Mouse (Mus musculus) frontal cortex, adult 2 months (tissue): ENCODE results near the gene Hyal4. TPM values are rescaled to one million over a fixed set of nuclear protein-coding genes. Genes with fewer than 3 reads are reported as not detected.

ENCODE experiments used
- DNase-seq, 2 experiments: peaks; one replicate each; pipeline ENCODE4 v3.0.0; 2022; ENCODE audit warnings: low spot score in 1 of 2; ENCODE audit errors: extremely low spot score in 1 of 2
- polyA plus RNA-seq: library from polyadenylated mRNA; depleted of rRNA; stranded (reverse); fragments of >200 nt; gene quantifications from 2 replicates; pipeline ENCODE4 v1.2.3, GENCODE M21; 2012; rRNA removed

The Hyal4 gene
- not detected in 2 replicates for polyA plus RNA-seq

- DNase-seq: no peak
Measured at GRCm38 (mm10) chr6:24748029-24748428, at the start of gene Hyal4. Hyal4 (plus strand) TSS chr6:24748329.

- no peak for DNase-seq
Measured at GRCm38 (mm10) chr6:24707090-24707489, 41.0 kb upstream of the Hyal4 start.

GRCm38 (mm10) chr6:24707499-24707898 is 40.6 kb upstream of the Hyal4 start:
- no peak for DNase-seq

GRCm38 (mm10) chr6:24721317-24722099 is 26.6 kb upstream of the Hyal4 start:
- peak; percentile 3 to 72 for DNase-seq

- DNase-seq: no peak
Measured at GRCm38 (mm10) chr6:24728130-24728529, 20.0 kb upstream of the Hyal4 start.

GRCm38 (mm10) chr6:24732945-24733344 is 15.2 kb upstream of the Hyal4 start, which contains the start of gene Hyal6:
Hyal6 (plus strand) TSS chr6:24733245.
- no peak for DNase-seq

GRCm38 (mm10) chr6:24734565-24734964 is 13.6 kb upstream of the Hyal4 start:
- DNase-seq: no peak

- no peak for DNase-seq
Measured at GRCm38 (mm10) chr6:24759281-24759680, 11.2 kb downstream of the Hyal4 start.

- DNase-seq: no peak
Measured at GRCm38 (mm10) chr6:24766261-24766660, 18.1 kb downstream of the Hyal4 start.

GRCm38 (mm10) chr6:24779182-24779581 is 31.1 kb downstream of the Hyal4 start:
- DNase-seq: no peak

- DNase-seq: no peak
Measured at GRCm38 (mm10) chr6:24790888-24791287, 42.8 kb downstream of the Hyal4 start, which contains the start of gene Spam1. Spam1 (plus strand) TSS chr6:24791188.

Other genes with a start within 250 kb of the Hyal4 start
- 1.6 and 1.7 TPM in 2 replicates for gene Iqub, start 233.3 kb upstream of the Hyal4 start, polyA plus RNA-seq
- 88.3 and 115 TPM in 2 replicates for gene Ndufa5, start 220.3 kb upstream of the Hyal4 start, polyA plus RNA-seq
- gene Asb15, start 220.2 kb upstream of the Hyal4 start, polyA plus RNA-seq: 0.02 and 0.04 TPM in 2 replicates
- not detected in 2 replicates for gene Lmod2, start 150.6 kb upstream of the Hyal4 start, polyA plus RNA-seq
- gene Wasl, start 83.3 kb upstream of the Hyal4 start, polyA plus RNA-seq: 55.3 and 57.4 TPM in 2 replicates
- not detected in 2 replicates for gene Hyal6, start 15.1 kb upstream of the Hyal4 start, polyA plus RNA-seq
- not detected in 2 replicates for gene Spam1, start 42.9 kb downstream of the Hyal4 start, polyA plus RNA-seq
- not detected in 2 replicates for gene Hyal5, start 109.7 kb downstream of the Hyal4 start, polyA plus RNA-seq
- gene Tmem229a, start 208.0 kb downstream of the Hyal4 start, polyA plus RNA-seq: 29.3 and 29.8 TPM in 2 replicates